Mouse (Mus musculus): ENCODE results near the gene Rap1a. TPM values are rescaled to one million over a fixed set of nuclear protein-coding genes. Genes with fewer than 3 reads are reported as not detected.
"Not testable (repeated sequence)": the region's sequence is repeated elsewhere in the genome, so short reads cannot be mapped to it uniquely, and the experiment has no call there.

Rap1a gene
- total RNA-seq, 2 experiments from 2014 or later = 170 to 173 TPM

DNA sequence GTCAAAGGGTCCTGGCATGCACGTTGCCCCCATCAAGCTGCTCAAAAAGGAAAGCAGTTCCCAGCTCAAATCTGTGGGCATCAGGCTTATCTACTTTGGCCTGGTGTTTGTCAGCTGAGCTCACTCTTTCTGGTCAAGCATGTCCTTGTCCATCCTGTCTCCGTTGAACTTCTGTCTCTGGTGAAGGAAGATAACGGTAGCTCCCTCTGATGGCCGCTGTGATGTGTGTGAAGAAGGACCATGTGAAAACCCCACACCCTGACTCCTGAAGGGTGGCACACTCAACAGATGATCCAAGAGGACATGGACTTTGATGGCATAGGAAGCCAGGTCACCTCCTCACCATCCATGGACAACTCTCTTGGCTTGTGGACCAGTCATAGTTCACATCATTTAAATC is 82.4 kb downstream of the Rap1a start:
- DNase-seq (ENCODE audit: low spot score in 2 of 2) = no peak

DNA sequence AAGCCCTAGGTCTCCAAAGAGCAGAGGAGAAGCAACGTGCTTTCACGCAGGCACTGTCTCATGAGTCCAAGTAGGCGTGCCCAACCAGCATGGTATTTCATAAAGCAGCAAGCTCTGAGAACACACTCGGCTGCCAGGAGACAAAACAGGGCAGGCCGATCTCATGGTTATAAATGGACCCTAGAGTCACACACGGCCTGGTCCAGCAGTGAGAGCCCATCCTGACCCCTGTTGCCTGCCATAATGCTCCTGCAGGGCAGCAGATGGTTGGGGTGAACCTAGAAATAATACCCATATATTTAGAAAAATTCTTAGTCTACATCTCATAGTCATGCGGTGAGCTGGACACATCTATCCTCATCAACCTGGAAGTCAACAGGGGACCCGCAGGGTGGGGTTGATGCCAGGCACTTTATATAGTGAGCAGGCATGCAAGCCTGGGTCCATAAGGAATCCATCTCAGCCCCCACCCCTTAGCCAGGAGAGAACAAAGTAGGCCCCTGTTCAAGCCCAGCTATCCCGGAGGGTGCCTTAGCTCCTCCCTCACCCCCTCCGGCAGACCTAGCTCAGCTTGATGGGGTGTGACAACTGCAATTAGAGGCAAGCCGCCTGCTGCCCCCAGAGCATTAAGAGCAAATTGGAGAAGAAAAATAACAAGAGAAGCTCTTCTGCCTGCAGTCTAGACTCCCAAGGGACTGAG is 83.1 kb downstream of the Rap1a start:
- DNase-seq (ENCODE audit: low spot score in 2 of 2) = no peak

DNA sequence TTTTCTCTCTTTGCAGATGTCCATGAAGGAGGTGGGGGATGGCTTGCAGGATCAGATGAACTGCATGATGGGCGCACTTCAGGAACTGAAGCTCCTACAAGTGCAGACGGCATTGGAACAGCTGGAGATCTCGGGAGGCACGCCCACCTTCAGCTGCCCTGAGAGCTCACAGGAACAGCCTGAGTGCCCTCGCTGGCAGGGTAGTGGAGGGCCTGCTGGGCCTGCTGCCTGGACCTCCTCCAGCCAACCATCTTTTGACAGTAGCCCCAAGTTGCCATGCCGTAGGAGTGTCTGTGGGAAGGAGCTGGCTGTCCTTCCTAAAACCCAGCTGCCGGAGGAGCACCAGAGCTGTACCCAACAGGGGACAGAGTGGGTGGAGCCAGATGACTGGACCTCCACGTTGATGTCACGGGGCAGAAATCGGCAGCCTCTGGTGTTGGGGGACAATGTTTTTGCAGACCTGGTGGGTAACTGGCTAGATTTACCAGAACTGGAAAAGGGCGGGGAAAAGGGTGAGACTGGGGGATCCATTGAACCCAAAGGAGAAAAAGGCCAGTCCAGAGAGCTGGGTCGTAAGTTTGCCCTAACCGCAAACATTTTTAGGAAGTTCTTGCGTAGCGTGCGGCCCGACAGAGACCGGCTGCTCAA is 84.7 kb downstream of the Rap1a start:
- DNase-seq (ENCODE audit: low spot score in 2 of 2) = no peak

DNA sequence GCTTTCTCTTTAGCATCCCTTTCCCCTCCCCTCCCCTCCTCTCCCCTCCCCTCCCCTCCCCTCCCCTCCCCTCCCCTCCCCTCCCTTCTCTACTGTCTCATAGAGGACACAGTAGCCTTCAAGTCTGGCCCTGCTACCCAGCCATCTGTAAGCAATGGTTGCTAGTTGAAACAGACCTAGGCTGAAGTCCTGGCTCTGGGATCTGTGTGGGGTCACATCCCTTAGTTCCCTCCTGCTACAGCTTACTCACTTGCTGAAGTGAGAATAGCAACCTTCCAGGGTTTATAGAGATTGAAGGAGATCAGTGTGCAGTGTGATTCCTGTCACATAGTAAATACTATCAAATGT is 86.3 kb downstream of the Rap1a start:
- DNase-seq (ENCODE audit: low spot score in 2 of 2) = no peak

DNA sequence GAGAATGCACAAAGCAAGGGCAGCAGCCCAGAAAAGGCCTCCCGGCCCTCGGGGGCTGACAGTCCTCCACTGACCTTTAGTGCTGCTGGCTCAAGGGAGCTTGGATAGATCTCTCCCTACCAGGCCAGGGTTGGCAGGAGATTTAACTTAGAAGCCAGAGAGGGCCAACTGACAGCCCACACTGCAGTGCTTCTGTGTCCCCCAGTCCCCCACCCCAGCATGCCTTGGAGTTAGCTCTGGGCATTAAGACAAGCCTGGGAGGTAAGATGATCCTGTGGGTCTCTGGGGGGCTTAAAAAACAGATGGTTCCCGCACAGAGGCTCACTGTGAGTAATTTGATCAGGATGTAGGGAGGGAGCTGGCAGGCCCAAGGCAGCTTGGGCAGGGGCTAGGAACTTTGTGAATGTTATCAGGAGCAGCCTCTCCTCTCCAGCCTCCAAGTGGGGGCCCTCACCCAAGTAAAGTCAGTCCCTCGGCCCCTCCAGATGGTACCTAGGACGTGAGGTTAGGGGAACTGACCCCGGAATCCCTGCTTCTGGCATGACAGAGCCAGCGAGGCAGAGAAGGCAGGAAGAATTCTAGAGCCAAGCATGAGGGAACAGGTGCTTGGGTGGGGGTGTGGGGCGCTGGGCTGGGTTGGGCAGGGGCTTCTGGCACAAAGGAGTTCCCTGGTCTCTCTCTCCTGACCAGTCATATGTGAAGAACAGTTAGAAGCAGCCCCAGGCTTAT is 86.9 kb downstream of the Rap1a start:
- DNase-seq (ENCODE audit: low spot score in 2 of 2) = no peak

DNA sequence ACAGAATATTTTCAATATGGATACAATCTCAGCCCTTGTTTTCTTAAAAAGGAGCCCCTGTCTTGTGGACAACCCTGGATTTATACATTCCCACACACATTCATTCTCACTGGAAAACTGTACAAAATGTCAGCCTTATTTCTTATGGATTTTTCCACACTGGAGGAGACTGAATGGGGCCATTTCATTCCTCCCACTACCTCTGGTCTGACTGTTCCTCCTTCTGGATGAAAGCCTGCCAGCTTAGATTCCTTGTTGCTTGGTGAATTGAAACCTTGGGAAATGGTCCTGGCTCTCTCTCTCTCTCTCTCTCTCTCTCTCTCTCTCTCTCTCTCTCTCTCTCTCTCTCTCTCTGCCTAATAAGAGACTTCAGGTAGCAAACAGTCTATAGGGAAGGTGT is 88.3 kb downstream of the Rap1a start:
- no peak for DNase-seq (ENCODE audit: low spot score in 2 of 2)

DNA sequence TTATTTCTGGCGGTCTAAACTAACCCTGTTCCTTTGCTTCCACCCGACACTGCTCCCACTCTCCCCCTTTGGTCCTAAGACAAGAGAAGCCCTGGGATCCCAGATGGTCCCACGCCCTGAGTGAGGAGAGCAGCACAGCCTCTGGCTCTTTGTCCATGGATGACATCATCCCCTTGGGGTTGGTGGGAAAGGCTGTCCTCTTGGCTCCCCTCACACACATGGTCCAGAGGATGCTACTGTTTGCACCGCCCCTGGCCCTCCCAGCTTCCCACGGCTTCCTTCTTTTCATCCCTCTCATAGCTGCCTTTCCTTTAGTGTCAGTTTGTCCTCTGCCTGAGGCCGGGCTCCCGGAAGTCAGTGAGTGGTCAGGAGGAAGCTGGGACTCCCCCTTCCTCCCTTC is 89.4 kb downstream of the Rap1a start:
- no peak for DNase-seq (ENCODE audit: low spot score in 2 of 2)

DNA sequence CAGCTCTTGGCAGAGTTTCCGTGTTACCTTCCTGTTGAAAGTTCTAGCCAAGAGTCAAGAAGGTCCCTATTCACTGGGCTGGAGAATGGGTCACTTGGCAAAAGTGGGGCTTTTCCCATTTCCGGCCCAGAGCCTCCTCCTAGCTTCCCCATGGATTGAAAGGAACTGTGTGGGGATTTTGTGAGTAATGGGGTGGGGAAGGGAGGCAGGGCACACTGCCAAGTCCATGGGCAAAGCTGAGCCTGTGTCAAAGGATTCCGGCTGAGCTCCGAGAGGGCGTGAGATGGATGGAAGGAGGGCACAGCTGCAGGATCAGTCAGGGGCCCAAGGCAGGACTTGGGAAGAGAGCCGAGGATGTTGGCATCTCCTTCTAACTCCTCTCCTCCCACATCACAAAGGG is 90.9 kb downstream of the Rap1a start:
- DNase-seq (ENCODE audit: low spot score in 2 of 2) = no peak

DNA sequence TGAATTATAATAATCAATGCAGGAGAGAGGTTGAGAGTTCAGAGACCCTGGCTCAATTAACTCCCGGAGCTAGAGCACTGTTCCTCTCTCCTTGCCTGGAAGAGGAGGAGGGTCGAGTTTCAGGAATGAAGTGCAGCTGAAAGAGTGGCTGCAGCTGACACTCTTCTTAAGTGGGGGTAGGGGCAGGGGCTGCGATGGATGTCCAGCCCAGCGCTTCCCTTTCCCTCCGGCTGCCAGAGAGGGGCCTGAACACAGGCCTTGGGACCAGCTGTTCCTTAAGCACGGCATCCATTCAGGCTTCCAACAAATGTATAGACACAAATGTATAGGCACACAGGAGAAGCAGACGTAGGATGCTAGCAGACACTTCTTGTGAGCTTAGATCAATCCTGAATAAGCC is 93.5 kb downstream of the Rap1a start:
- DNase-seq (ENCODE audit: low spot score in 2 of 2) = no peak

DNA sequence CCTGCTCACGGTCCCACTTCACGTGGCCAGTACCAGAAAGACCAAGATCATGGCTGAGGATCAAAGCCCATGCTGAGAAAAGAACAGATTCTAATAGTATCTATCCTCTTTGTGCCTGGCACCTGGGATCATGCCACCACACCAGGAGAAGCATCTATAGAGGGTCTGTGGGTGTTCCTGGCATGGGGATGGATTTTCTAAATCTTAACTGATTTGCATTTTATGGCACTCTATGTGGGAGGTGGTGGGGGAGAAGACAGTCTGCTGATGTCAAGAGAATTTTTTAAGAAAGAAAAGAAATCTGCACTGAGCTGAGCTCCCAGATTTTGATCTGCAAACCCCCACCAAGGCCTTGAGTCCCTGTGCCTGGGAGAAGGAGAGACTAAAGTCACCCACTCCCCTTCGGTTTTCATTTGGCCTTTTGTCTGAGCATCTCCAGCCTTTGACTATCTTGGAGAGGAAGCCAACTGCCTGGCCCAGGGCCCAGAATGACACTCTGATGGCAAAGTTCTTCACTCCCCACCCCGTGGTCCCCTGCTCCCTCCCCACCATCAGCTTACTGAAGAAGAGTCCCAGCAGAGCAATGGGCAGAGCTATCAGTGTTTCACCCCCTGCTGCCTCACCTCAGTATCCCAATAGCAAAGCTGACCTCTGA is 94.6 kb downstream of the Rap1a start:
- DNase-seq (ENCODE audit: low spot score in 2 of 2) = no peak

DNA sequence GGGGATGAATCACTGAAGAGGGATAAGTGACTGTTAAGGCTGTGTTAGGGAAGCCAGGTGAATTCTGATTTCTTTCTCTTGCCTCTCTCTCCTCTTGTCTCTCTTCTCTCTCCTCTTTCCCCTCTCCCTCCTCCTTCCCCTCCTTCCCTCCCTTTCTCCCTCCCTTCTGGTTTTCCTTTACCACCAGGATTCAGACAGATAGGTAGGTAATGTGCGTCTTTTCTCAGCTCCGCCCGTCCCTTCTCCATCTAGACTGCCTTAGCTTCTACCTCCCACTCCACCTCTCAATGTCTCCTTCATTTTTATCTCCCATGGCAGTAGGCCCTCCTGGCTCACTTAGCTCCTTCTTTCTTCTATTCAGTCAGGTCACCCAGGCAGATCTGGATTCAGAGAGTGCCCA is 95.6 kb downstream of the Rap1a start:
- no peak for DNase-seq (ENCODE audit: low spot score in 2 of 2)

DNA sequence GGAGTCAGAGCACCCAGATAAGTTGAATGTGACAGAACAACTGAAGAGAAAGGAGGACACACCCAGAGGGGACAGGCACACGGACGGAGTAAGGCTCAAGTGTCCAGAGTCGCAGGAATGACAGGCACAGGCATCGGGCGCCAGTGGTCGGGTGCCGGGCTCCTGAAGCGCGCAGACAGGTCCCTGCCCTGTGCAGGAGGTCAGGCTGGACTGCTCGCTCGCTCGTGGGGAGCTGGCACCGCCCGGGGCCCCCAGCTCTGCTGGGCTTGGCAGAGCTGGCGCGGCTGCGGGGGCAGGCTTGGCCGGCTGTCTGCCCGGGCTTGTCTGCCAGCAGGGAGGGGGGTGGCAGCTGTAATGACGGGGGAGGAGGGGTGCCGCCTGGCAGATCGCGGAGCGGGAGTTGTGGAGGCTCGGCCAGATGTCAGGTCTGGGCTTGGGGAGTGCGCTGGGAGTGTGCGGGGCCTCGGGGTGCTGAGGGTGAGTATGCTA is 96.0 kb downstream of the Rap1a start:
- no peak for DNase-seq (ENCODE audit: low spot score in 2 of 2)

DNA sequence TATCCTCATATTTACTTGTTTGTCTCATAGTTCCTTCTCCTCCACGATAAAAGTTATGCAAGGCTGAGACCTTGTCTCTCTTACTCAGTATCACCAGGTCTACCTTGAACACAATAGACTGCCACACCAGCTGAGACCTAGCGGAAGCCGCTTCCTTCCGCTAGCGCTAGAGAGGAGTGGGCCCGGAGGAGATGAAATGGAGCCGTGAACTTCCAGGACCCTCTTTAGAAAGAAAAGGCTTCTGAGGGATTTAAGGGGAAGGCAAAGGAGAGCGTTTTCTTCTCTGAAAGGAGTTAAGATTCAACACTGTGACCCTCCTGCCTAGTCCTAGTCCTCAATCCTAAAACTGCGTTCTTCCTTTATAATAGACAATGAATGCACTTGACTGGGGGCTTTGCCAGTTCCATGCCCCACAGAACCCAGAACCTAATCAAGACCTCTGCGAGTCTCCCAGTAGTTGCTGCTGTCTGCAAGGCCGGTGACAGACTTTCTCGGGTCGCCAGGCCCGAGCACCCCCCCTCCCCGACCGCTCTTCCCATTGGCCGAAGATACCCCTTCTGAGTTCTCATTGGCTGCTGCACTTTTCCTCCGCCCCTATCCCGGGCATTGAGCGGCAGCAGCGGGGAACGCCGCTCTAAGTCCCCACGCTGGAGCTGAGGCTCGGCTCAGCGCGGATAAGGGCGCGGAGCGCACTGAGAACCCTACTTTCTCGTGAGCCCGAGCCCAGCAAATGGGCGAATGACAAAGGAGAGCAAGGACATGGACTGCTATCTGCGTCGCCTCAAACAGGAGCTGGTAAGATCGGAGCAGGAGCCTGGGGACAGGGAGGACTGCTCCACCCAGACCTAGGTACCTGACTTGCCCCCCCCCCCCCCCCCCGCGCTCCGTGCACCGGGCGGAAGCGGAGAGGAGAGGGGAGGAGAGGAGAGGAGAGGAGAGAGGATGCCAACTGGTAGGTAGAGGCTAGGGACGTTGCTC is 96.8 kb downstream of the Rap1a start, which contains the start of gene Inka2:
Inka2 (plus strand) TSS at position 569 of the 978 bp plus-strand sequence.
- DNase-seq (ENCODE audit: low spot score in 2 of 2) = peak; percentile 33 to 66

DNA sequence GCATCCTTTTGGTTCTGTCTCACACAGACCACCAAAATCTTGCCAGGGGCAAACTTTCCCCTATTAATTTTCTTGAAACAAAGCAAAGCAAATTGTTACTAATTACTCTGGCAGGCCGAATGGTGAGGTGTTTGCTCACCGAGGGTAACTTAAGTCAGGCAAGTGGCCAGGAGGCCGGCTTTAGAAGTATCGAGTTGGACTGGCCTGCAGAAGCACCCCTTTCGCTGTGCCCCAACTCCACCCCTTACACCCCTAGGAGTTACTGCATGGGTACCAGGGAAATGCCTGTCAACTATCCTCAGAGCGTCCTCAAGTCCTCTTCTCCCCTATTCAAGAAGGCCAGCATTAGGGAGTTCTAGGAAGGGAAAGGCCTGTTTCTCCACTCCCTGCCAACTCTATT is 97.6 kb downstream of the Rap1a start:
- DNase-seq (ENCODE audit: low spot score in 2 of 2) = no peak

DNA sequence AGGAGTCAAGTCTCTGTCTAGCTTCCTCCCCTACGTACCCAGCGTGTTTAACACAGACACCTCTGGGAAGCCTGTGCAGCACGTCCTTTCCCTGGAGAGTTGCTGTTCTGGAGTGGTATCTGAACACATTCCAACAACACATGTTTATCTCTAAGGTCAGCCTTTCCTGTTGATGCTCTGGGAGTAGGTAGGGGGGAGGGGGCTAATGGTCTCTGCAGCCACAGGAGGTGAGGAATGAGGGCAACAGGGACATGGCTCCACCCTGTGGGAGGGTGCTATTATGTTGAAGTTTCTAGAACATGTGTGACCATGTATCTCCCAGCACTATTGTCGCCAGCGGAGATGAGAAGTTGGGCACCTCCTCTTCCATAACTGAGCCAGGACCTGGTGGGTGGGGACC is 99.7 kb downstream of the Rap1a start:
- DNase-seq (ENCODE audit: low spot score in 2 of 2) = no peak

DNA sequence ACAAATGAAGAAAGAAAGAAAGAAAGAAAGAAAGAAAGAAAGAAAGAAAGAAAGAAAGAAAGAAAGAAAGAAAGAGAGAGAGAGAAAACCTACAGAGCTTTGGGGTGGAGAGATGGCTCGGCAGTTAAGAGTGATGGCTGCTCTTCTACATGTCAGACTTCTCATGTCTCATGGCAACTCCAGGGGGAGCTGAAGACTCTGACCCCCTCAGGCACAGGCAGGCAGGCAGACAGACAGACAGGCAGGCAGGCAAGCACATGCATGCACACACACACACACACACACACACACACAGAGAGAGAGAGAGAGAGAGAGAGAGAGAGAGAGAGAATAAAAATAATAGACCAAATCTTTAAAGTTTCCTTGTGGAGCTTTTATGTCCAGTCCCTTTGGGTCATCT is 100.3 kb downstream of the Rap1a start:
- not testable (repeated sequence) for DNase-seq (ENCODE audit: low spot score in 2 of 2)

DNA sequence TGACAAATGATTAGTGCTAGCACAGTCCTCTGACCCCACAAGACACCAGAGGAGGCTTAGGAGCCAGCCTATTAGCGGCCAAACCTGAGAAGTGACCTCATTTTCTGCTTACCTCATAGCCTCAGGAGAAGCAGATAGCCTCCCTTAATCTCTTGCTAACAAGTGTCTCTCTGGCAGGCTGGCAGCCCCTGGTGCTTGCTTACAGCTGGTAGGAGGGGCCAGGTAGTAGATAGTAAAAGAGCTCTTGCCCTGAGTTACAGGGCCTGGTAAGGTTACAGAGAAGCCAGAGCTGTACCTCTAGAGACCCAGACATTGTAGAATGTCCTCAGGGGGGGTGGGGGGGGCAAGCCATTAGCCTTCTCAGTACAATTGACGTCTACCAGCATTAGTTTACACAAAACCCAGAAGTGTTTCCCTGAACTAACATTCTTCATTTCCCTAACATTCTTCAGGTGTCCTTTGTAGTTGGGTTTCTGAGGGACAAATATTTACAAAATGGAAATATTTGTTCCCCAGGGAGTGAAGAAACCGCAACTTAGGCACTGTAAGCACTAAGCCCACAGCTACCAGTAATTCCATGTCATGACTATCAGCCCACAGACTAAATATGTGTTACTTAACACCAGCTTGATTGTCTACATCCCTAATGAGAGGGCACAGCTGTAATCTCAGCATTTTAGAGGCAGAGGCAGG is 101.7 kb downstream of the Rap1a start:
- no peak for DNase-seq (ENCODE audit: low spot score in 2 of 2)

DNA sequence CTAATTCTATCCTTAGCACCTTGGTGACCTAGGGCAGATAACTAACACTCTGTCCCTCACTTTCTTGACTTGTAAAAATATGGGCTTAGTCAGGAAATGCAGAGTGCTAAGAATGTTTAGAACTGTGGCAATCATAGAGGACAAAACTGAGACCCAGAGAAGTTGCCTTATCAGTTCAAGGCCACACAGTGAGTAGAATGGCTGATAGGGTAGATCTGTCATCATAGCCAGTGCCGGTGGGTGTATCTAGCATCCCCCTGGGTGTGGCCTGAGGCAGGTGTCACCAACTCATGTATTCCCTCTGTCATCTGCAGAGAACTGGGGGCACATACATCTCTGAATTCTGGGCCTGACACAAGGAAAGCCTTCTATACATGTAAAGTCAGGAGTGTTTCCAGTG is 102.8 kb downstream of the Rap1a start:
- no peak for DNase-seq (ENCODE audit: low spot score in 2 of 2)

DNA sequence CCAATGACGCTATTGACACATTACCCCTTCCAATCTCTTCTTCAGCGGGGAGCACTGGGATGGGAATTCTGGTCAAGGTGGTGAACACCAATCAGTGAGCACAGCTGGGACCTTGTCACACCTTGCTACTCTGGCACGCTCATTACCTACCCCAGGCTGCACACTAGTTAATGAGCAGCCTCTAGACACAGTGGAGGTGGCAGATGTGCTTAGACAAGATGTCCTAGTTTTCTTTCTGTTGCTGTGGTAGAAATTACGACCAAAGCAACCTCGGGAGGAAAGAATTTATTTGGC is 104.0 kb downstream of the Rap1a start:
- DNase-seq (ENCODE audit: low spot score in 2 of 2) = no peak

Measured in adrenal gland, postnatal 4 days (tissue).